Mouse (Mus musculus) granulocyte monocyte progenitor cell, adult 5-6 weeks (primary cell): ENCODE results near the gene Alg9. TPM values are rescaled to one million over a fixed set of nuclear protein-coding genes. Genes with fewer than 3 reads are reported as not detected.
A peak's percentile ranks its signal among the peaks of the same experiment; 100 is the strongest.

Experiments used
- ATAC-seq: replicated peaks from 2 replicates; pipeline ENCODE4 v1.8.0; 2016; ENCODE audit warnings: mild to moderate bottlenecking, moderate TSS enrichment, inconsistent platforms; ENCODE audit not compliant: poor library complexity, severe bottlenecking
- total RNA-seq, 2 experiments: library from RNA; stranded (forward) in 1 of 2; stranded (reverse) in 1 of 2; fragments of 200-712, 200-1000 nt in 1 of 2; fragments of >200 nt in 1 of 2; fragmentation: Nextera tagmentation in 1 of 2; gene quantifications; 2 replicates each; pipeline ENCODE4 v1.2.3; 2014 to 2017

Alg9 gene
- total RNA-seq, 2 experiments from 2014 or later = 22.7 to 30.7 TPM

- no peak for ATAC-seq
These were observed 20.9 kb upstream of the Alg9 start for GRCm38 (mm10) chr9:50753947-50754346.

GRCm38 (mm10) chr9:50756711-50757110 lies 18.1 kb upstream of the Alg9 start:
- ATAC-seq = no peak

GRCm38 (mm10) chr9:50761520-50762243 lies 13.1 kb upstream of the Alg9 start:
- peak; percentile 96 for ATAC-seq

GRCm38 (mm10) chr9:50763331-50763730 lies 11.5 kb upstream of the Alg9 start:
- ATAC-seq = no peak

- ATAC-seq = 0 out of 2 replicates have a peak, but pooled peaks have one; percentile 8
These were observed 7.2 kb upstream of the Alg9 start for GRCm38 (mm10) chr9:50767531-50768106.

GRCm38 (mm10) chr9:50768107-50769002 lies 6.5 kb upstream of the Alg9 start, which contains the start of gene Fdxacb1:
Gene Fdxacb1, plus strand, starts transcription at chr9:50768236.
- ATAC-seq = peak; percentile 97

GRCm38 (mm10) chr9:50770011-50770410 lies 4.8 kb upstream of the Alg9 start:
- ATAC-seq = no peak

GRCm38 (mm10) chr9:50774026-50774462 lies 775 bp upstream of the Alg9 start:
- peak; percentile 83 for ATAC-seq

GRCm38 (mm10) chr9:50775662-50776126 lies 875 bp downstream of the Alg9 start:
- ATAC-seq = no peak

GRCm38 (mm10) chr9:50776162-50776760 lies 1.4 kb downstream of the Alg9 start:
- ATAC-seq = no peak

- ATAC-seq = peak; percentile 82
These were observed 7.3 kb downstream of the Alg9 start for GRCm38 (mm10) chr9:50782155-50782554.

- ATAC-seq = no peak
These were observed 20.4 kb downstream of the Alg9 start for GRCm38 (mm10) chr9:50795266-50795665.

GRCm38 (mm10) chr9:50796776-50797175 lies 22.0 kb downstream of the Alg9 start:
- ATAC-seq = no peak

- no peak for ATAC-seq
These were observed 22.8 kb downstream of the Alg9 start for GRCm38 (mm10) chr9:50797641-50798040.

GRCm38 (mm10) chr9:50798368-50798767 lies 23.5 kb downstream of the Alg9 start:
- peak; percentile 93 for ATAC-seq

- peak; percentile 75 for ATAC-seq
These were observed 26.2 kb downstream of the Alg9 start for GRCm38 (mm10) chr9:50800985-50801384.

- no peak for ATAC-seq
These were observed 28.3 kb downstream of the Alg9 start for GRCm38 (mm10) chr9:50803055-50803671.

GRCm38 (mm10) chr9:50808471-50808870 lies 33.7 kb downstream of the Alg9 start:
- no peak for ATAC-seq

- no peak for ATAC-seq
These were observed 34.3 kb downstream of the Alg9 start for GRCm38 (mm10) chr9:50809146-50809545.

GRCm38 (mm10) chr9:50811187-50811586 lies 36.4 kb downstream of the Alg9 start:
- no peak for ATAC-seq
